Mouse (Mus musculus) CD4-positive, CD25-positive, alpha-beta regulatory T cell (primary cell): ENCODE data around the gene Gm20422. TPM values are rescaled to one million over a fixed set of nuclear protein-coding genes. Genes with fewer than 3 reads are reported as not detected.

Experiments used
- polyA plus RNA-seq: library from polyadenylated mRNA; unstranded; fragments of 100-300 nt; shearing (Covaris generic); gene quantifications from one replicate; pipeline ENCODE4 v1.2.1, GENCODE M21; 2017

Gm20422 gene
- polyA plus RNA-seq = not detected

DNA sequence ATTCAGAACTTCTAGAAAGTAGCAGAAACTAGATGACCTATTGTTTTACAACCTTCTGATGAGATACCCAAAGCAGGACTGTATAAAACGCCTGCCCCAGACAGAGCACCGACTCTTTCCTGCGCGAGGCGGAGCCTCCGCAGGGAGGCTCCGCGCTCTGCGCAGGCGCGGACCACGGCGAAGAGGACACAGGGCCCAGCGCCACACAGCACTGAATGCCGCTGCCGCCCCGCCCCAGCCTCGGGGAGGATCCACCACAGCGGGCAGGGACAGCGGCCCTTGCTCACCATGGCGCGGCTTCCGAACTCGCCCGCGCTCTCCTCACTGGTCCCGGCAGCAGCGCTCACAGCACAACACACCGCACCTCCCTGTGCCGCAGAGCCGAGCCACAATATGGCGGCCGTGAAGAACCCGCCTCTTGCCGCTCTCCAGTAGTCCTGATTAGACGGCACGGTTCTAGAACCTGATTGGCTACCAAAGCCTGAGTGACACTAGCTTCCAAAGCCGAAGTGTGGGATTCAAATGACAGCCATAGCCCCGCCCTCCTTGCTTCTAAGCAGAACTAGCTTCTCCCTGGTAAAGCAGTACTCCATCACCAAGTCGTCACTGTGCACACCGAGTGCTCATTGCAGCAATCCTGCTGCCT is at the start of gene Gm20422:
Gene Gm20422, minus strand, starts transcription at position 384 of the 646 bp plus-strand sequence.

DNA sequence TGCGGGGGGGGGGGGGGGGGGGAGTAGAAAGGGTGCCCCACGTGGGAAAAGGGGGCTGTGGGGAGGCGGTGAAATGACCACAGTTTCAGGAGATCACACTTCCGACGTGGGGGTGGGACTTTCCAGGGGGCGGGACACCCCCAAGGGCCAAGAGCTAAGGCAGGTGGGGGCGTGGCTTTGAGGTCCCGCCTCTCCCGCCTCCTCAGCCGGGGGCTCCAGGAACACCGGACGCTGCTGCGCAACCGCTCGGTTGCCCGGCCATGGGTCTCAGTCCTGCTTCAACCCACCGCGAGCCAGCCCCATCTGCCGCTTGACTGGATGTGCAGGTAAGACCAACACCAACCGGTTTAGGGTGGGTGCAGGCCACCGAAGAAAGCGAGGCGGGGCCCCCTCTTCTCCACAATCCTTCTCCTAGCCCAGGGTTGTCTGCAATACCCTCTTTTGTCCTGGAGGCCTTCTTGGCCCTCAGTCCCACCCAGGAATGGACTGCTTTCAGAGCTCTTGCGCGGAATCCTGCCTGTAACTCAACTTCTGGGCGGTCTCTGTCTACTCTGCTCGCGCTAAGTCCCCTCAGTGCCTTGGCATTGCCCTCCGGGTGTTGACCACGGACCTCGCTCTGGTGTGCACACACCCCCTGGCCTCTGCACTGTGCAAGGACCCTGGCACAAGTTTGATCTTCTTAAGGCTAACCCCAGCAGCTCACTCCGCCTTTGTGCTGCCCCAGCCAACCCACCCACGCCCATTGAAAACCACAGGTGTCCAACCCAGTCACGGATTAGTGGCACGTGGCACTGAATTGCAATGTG is 47.9 kb upstream of the Gm20422 start, which contains the start of gene Lpar2:
Gene Lpar2, plus strand, starts transcription at position 44 of the 806 bp plus-strand sequence.

DNA sequence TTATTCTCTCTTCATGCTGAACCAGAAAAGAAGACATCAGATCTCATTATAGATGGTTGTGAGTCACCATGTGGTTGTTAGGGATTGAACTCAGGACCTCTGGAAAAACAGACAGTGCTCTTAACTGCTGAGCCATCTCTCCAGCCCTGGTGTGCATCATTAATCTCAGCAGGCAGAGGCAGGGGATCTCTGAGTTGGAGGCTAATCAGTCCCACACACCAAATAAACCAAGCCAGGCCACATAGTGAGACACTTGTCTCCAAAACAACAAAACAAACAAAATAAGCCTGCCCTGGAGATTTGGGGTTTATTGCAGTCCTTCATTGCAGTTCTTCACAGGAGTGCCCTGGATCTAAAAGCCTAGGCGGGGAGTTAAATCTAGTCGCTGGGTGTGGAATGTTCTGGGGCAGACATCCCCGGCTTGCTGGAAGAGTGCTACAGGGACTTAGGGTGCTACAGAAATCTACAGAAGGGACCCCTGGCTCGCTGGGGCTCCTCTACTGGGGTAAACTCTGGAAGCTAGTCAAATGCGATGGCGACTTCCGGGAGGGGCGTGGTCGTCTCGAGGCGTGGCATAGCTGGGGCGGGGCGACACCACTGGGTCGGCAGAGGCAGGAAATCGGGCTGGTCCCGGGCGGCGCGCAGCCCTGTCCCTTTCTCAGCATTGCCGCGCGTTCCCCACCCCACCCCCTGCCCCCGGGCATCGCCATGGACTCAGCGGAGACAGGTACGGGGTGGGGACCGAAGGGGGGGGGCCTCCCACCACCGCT is 33.6 kb upstream of the Gm20422 start, which contains the start of gene Gmip:
Gene Gmip, plus strand, starts transcription at position 586 of the 770 bp plus-strand sequence.

DNA sequence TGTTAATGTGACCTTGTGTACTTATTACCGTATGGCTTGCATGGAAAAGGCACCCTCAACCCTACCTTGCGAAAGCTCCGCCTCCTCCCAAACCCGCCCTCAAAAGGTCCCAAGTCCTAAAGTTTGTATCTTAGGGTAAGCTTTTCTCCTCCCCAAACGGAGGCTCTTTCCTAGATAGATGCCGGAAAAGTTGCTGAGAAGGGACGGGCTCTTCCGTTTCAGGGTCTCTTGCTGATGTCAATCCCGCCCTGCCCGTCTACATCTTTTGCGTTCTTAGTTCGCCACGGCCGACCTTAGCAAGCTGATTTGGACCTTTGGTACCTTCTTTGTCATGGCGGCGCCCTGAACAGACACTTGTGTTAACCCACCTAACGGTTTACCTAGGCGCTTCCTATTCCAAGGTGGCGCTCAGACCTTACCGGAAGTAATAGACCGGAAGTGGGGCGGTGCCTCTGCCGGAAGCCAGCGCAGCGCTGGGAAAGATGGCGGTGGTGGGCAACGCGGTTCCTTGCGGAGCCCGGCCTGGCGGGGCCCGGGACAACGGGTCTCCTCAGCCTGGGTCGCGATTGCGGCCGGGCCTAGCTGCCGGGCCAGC is 16.2 kb upstream of the Gm20422 start, which contains the start of the genes Atp13a1 and Zfp866:
Gene Atp13a1, plus strand, starts transcription at position 391 of the 595 bp plus-strand sequence.
Gene Zfp866, minus strand, starts transcription at position 406 of the 595 bp plus-strand sequence.

DNA sequence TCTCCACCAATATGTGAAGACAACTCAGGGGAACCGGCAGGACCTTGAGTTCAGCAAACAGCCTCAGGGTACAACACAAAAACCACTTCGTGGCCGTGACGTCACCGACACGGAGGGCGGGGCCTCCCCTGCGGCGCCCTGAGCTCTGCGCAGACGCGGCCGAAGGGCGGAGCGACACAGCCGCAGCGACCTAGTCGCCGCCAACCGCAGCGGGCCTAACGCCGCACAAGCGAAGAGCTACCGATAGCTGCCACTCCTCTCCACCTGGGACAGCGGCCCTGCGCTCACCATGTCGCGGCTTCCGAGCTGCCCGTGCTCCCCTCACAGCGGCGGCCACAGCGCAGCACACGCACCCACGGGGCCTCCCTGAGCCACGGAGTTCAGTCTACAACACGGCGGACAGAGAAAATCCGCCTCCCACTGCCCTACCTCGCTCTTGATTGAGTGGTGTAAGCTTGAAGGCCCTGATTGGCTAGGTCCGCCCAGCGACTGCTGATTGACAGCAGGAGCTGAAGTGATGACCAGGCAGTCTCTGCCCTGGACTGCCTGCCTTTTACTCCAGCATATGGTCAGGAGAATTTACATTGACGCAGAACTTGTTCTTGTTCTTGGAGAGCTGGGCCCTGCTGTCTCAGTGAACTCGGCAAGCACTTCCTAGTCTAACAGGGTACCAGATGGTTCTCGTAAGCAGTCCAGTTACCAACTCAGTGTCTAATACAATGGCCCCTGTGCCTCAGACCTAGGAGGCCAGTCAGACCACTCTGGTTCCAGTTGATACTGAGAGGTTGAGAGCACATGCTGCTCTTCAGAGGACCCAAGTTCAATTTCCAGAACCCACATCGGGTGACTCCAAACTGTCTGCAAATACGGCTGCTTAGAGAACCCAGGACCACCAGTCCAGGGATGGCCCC is 24.9 kb downstream of the Gm20422 start, which contains the start of gene Zfp963:
Gene Zfp963, minus strand, starts transcription at position 427 of the 911 bp plus-strand sequence.

DNA sequence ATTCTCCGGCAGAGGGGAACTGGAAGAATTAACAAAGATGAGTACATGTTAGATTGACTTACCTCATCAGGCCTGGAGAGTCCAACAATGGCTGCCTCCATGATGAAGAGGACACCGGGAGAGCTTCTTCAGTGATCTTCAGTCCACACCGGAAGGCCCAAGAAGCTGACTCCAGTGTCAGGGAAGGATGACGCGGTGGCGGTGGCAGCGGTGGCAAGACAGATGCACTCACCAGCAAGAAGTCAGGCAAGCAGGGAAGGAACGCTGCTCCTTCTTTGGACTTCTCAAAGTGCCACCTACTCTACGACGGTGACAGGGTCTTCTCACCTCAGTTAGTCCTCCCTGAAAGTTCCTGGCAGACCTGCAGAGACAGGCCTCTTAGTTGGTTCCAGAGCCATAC is 64.1 kb downstream of the Gm20422 start, which contains the start of gene Zfp869:
Gene Zfp869, minus strand, starts transcription at position 101 of the 400 bp plus-strand sequence.

Other genes with a start within 250 kb of the Gm20422 start
- 28.5 TPM for gene Zfp868, start 149.3 kb downstream of the Gm20422 start, polyA plus RNA-seq
- 0.77 TPM for gene Zfp964, start 120.4 kb downstream of the Gm20422 start, polyA plus RNA-seq
- gene Zfp869, start 64.2 kb downstream of the Gm20422 start, polyA plus RNA-seq = 65.9 TPM
- 8.4 TPM for gene Zfp963, start 24.9 kb downstream of the Gm20422 start, polyA plus RNA-seq
- gene Atp13a1, start 16.3 kb upstream of the Gm20422 start, polyA plus RNA-seq = 112 TPM
- gene Zfp866, start 16.3 kb upstream of the Gm20422 start, polyA plus RNA-seq = 30.3 TPM
- gene Gmip, start 33.8 kb upstream of the Gm20422 start, polyA plus RNA-seq = 154 TPM
- 0.28 TPM for gene Lpar2, start 47.5 kb upstream of the Gm20422 start, polyA plus RNA-seq
- 19.4 TPM for gene Pbx4, start 57.6 kb upstream of the Gm20422 start, polyA plus RNA-seq
- gene Cilp2, start 112.8 kb upstream of the Gm20422 start, polyA plus RNA-seq = 0.14 TPM
- 4.1 TPM for gene Tssk6, start 127.3 kb upstream of the Gm20422 start, polyA plus RNA-seq
- 163 TPM for gene Ndufa13, start 127.7 kb upstream of the Gm20422 start, polyA plus RNA-seq
- 3.1 TPM for gene Yjefn3, start 127.8 kb upstream of the Gm20422 start, polyA plus RNA-seq
- gene Gatad2a, start 221.5 kb upstream of the Gm20422 start, polyA plus RNA-seq = 125 TPM